22 mouse cellular contexts compared by ENCODE assay signal in the genomic region with DNA sequence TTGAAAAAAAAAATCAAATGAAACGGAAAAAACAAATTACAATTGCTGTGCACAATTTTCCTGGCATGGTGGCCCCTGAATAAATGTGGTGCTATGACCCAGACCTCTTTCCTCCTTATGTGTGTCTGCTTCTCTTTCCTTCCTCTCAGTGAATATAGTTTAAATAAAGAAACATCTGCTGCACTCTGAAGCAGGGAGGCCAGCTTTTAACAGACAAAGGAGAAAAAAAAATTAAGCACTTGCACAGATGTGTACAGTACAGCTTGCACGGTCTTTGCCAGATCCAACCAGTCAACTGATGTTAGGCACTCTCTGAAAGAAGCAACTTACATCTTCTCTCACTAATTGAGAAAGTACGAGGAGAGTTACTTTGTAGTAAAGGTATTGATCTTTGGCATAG.
A peak's percentile ranks its signal among the peaks of the same experiment; 100 is the strongest.
DNase-seq lines count a peak whose midpoint lies in the region; ATAC-seq and TF ChIP-seq lines count a peak whose summit lies in the region.
"Had no signal": no experiment of that assay in that cellular context is flagged by ENCODE, and none has a peak within 500 bp of the region (broad histone marks: within the 10 kb centered on the region; RNA-seq: fewer than 3 reads in every experiment).

No protein-coding gene starts in this region.

- no peak overlapping the region for H3K9ac ChIP-seq in embryonic facial prominence, embryonic 14.5 days (ENCODE audit: low read depth, low read length)
- no peak overlapping the region for H3K9ac ChIP-seq in heart, embryonic 11.5 days (ENCODE audit: low read depth, low read length)
- no peak overlapping the region for H3K9ac ChIP-seq in lung, embryonic 16.5 days (ENCODE audit: low read length)
- H3K9ac ChIP-seq: forebrain, embryonic 12.5 days; liver, embryonic 12.5 days; neural tube, embryonic 12.5 days had no signal

- peak; percentile 26; the same call in 1 of the 2 replicates for ATAC-seq in embryonic facial prominence, embryonic 14.5 days (ENCODE audit: low read depth)
- ATAC-seq in heart, embryonic 11.5 days (replicated peaks; ENCODE audit: insufficient number of reproducible peaks, low FRiP score, low TSS enrichment) = no peak
- peak; percentile 66 for ATAC-seq in lung, embryonic 16.5 days (ENCODE audit: low read depth)
- ATAC-seq: hindbrain, embryonic 16.5 days; intestine, embryonic 16.5 days; liver, embryonic 12.5 days had no signal

- no peaks in the 10 kb centered on the region for H3K4me1 ChIP-seq in embryonic facial prominence, embryonic 14.5 days (ENCODE audit: control insufficient read depth, insufficient read depth, low read length)
- no peaks in the 10 kb centered on the region for H3K4me1 ChIP-seq in embryonic facial prominence, embryonic 10.5 days
- no peaks in the 10 kb centered on the region for H3K4me1 ChIP-seq in heart, embryonic 11.5 days (ENCODE audit: control insufficient read depth, insufficient read depth, low read length)
- no peaks in the 10 kb centered on the region for H3K4me1 ChIP-seq in lung, embryonic 16.5 days (replicated peaks; ENCODE audit: control insufficient read depth, insufficient read depth, low read length)
- H3K4me1 ChIP-seq in lung, adult 2 months (ENCODE audit: control insufficient read depth, insufficient read depth, low read length) = no peaks in the 10 kb centered on the region
- H3K4me1 ChIP-seq: forebrain, embryonic 12.5 days; hindbrain, embryonic 10.5 days; liver, embryonic 12.5 days; neural tube, embryonic 12.5 days had no signal

- no peaks in the 10 kb centered on the region for H3K9me3 ChIP-seq in embryonic facial prominence, embryonic 14.5 days (ENCODE audit: control insufficient read depth, low read length)
- H3K9me3 ChIP-seq in embryonic facial prominence, embryonic 10.5 days = no peaks in the 10 kb centered on the region
- H3K9me3 ChIP-seq in heart, embryonic 11.5 days (replicated peaks; ENCODE audit: control insufficient read depth, low read length) = no peaks in the 10 kb centered on the region
- H3K9me3 ChIP-seq in lung, embryonic 16.5 days (ENCODE audit: control insufficient read depth, low read length) = no peaks in the 10 kb centered on the region
- H3K9me3 ChIP-seq: forebrain, embryonic 12.5 days; hindbrain, embryonic 10.5 days; liver, embryonic 12.5 days; neural tube, embryonic 12.5 days had no signal

- no peaks in the 10 kb centered on the region for H3K27me3 ChIP-seq in embryonic facial prominence, embryonic 14.5 days (replicated peaks; ENCODE audit: control insufficient read depth, insufficient read depth, low read length)
- peaks cover 16% of the 10 kb centered on the region; the same call in 1 of the 2 replicates for H3K27me3 ChIP-seq in embryonic facial prominence, embryonic 10.5 days (replicated peaks; ENCODE audit: low read depth, poor library complexity, severe bottlenecking)
- H3K27me3 ChIP-seq in heart, embryonic 11.5 days (ENCODE audit: control insufficient read depth, insufficient read depth, low read length) = no peaks in the 10 kb centered on the region
- no peaks in the 10 kb centered on the region for H3K27me3 ChIP-seq in lung, embryonic 16.5 days (ENCODE audit: control insufficient read depth, insufficient read depth, low read depth, low read length)
- H3K27me3 ChIP-seq: forebrain, embryonic 12.5 days; liver, embryonic 12.5 days; neural tube, embryonic 12.5 days had no signal

- no peak for TF ChIP-seq CTCF in lung, adult 2 months (IDR thresholded peaks at IDR 0.05; ENCODE audit: insufficient read depth, low read length)

- 36% methylated on average over 3 of the region's 3 CpGs for WGBS in embryonic facial prominence, embryonic 14.5 days
- WGBS in embryonic facial prominence, embryonic 10.5 days = 56% methylated on average over 3 of the region's 3 CpGs
- 52% methylated on average over 3 of the region's 3 CpGs for WGBS in heart, embryonic 11.5 days (ENCODE audit: insufficient replicate concordance)
- WGBS in lung, embryonic 16.5 days = 32% methylated on average over 3 of the region's 3 CpGs
- WGBS in lung, adult 2 months = 46% methylated on average over 3 of the region's 3 CpGs

- intact Hi-C loops in heart, postnatal 10 days (cut with DNase I) = loop anchor here (5.0 to 10.0 kb wide), 2 partner anchors 69 to 192 kb away; no protein-coding TSS in a partner anchor

- peak; percentile 52 for DNase-seq in embryonic facial prominence, embryonic 14.5 days (ENCODE audit: low spot score)
- no peak for DNase-seq in embryonic facial prominence, embryonic 10.5 days (ENCODE audit: low spot score)
- DNase-seq in heart, postnatal 10 days = peak; percentile 3 to 6
- DNase-seq in lung, adult 2 months = no peak
- DNase-seq in layer of hippocampus, postnatal 14 days (ENCODE audit: low spot score in 2 of 2) = no peak
- DNase-seq: adrenal gland, postnatal 25 days; cerebellum, adult 9-10 months; gastrocnemius, postnatal 36 days; lung, adult 18-20 months; lung, postnatal 4 days; midbrain, embryonic 14.5 days; right cerebral cortex, postnatal 14 days; spleen, adult 18-20 months had no signal

- H3K27ac ChIP-seq in embryonic facial prominence, embryonic 14.5 days (replicated peaks; ENCODE audit: low read depth, low read length) = peak overlapping the region; percentile 21; the same call in 1 of the 2 replicates
- no peak overlapping the region for H3K27ac ChIP-seq in embryonic facial prominence, embryonic 10.5 days (replicated peaks)
- H3K27ac ChIP-seq in heart, embryonic 11.5 days (ENCODE audit: low read depth, low read length) = no peak overlapping the region
- no peak overlapping the region for H3K27ac ChIP-seq in lung, embryonic 16.5 days (ENCODE audit: low read length)
- H3K27ac ChIP-seq: forebrain, embryonic 12.5 days; hindbrain, embryonic 10.5 days; kidney, postnatal 0 days; liver, embryonic 12.5 days; neural tube, embryonic 12.5 days had no signal

- no peak overlapping the region for H3K4me3 ChIP-seq in embryonic facial prominence, embryonic 14.5 days (ENCODE audit: low read depth, low read length)
- H3K4me3 ChIP-seq in embryonic facial prominence, embryonic 10.5 days = no peak overlapping the region
- H3K4me3 ChIP-seq in heart, embryonic 11.5 days (ENCODE audit: low read depth, low read length) = no peak overlapping the region
- H3K4me3 ChIP-seq in lung, embryonic 16.5 days (ENCODE audit: low read length) = no peak overlapping the region
- H3K4me3 ChIP-seq in lung, adult 2 months (replicated peaks; ENCODE audit: extremely low read depth, low read depth, low read length) = no peak overlapping the region
- H3K4me3 ChIP-seq: forebrain, embryonic 12.5 days; hindbrain, embryonic 10.5 days; liver, embryonic 12.5 days; neural tube, embryonic 12.5 days had no signal

- TF ChIP-seq POLR2A in lung, adult 2 months (IDR thresholded peaks at IDR 0.05; ENCODE audit: borderline replicate concordance, extremely low read depth, low read depth, low read length) = no peak

- no peaks in the 10 kb centered on the region for H3K36me3 ChIP-seq in embryonic facial prominence, embryonic 14.5 days (ENCODE audit: control insufficient read depth, insufficient read depth, low read length)
- no peaks in the 10 kb centered on the region for H3K36me3 ChIP-seq in embryonic facial prominence, embryonic 10.5 days (replicated peaks)
- no peaks in the 10 kb centered on the region for H3K36me3 ChIP-seq in heart, embryonic 11.5 days (ENCODE audit: control insufficient read depth, insufficient read depth, low read length)
- H3K36me3 ChIP-seq in lung, embryonic 16.5 days (ENCODE audit: control insufficient read depth, insufficient read depth, low read length) = no peaks in the 10 kb centered on the region
- H3K36me3 ChIP-seq: forebrain, embryonic 12.5 days; hindbrain, embryonic 10.5 days; liver, embryonic 12.5 days; neural tube, embryonic 12.5 days had no signal

- H3K4me2 ChIP-seq in embryonic facial prominence, embryonic 14.5 days (ENCODE audit: low read depth, low read length) = no peak overlapping the region
- H3K4me2 ChIP-seq in heart, embryonic 11.5 days = no peak overlapping the region
- H3K4me2 ChIP-seq in lung, embryonic 16.5 days (ENCODE audit: low read depth, low read length) = no peak overlapping the region
- H3K4me2 ChIP-seq: forebrain, embryonic 12.5 days; liver, embryonic 12.5 days; neural tube, embryonic 12.5 days had no signal

Comparison
In these comparisons a context has a peak if more than half of its experiments do, and no peak if none do; other contexts are left out.
1. DNase-seq: peak in embryonic facial prominence, embryonic 14.5 days (single experiment) and heart, postnatal 10 days (2 of 2); none in embryonic facial prominence, embryonic 10.5 days (single experiment), lung, adult 2 months (single experiment) and layer of hippocampus, postnatal 14 days (0 of 2).